Mouse (Mus musculus): ENCODE measurements around the gene Olfr1065.
"Not testable (repeated sequence)": the region's sequence is repeated elsewhere in the genome, so short reads cannot be mapped to it uniquely, and the experiment has no call there.

Olfr1065 gene

GRCm38 (mm10) chr2:86450491-86450890 lies at the start of gene Olfr1065:
Olfr1065 (minus strand) TSS chr2:86450591.
- DNase-seq (ENCODE audit: low read depth, low spot score): not testable (repeated sequence)

- no peak for DNase-seq (ENCODE audit: low read depth, low spot score)
Observed at GRCm38 (mm10) chr2:86487286-86487685, 36.9 kb upstream of the Olfr1065 start, which contains the start of gene Olfr228. Olfr228 (minus strand) TSS chr2:86487386.

GRCm38 (mm10) chr2:86464442-86465109 lies 14.2 kb upstream of the Olfr1065 start:
- DNase-seq (ENCODE audit: low read depth, low spot score): no peak

GRCm38 (mm10) chr2:86460434-86460833 lies 10.0 kb upstream of the Olfr1065 start:
- no peak for DNase-seq (ENCODE audit: low read depth, low spot score)

- DNase-seq (ENCODE audit: low read depth, low spot score): no peak
Observed at GRCm38 (mm10) chr2:86456169-86456568, 5.8 kb upstream of the Olfr1065 start, which contains the start of gene Olfr1066. Olfr1066 (minus strand) TSS chr2:86456269.

- DNase-seq (ENCODE audit: low read depth, low spot score): not testable (repeated sequence)
Observed at GRCm38 (mm10) chr2:86442101-86442500, 8.3 kb downstream of the Olfr1065 start.

- DNase-seq (ENCODE audit: low read depth, low spot score): not testable (repeated sequence)
Observed at GRCm38 (mm10) chr2:86428511-86428910, 21.9 kb downstream of the Olfr1065 start.

- not testable (repeated sequence) for DNase-seq (ENCODE audit: low read depth, low spot score)
Observed at GRCm38 (mm10) chr2:86426649-86427048, 23.7 kb downstream of the Olfr1065 start, which contains the start of gene Olfr1062. Olfr1062 (minus strand) TSS chr2:86426749.

GRCm38 (mm10) chr2:86413950-86414349 lies 36.4 kb downstream of the Olfr1065 start, which contains the start of gene Olfr1061:
Olfr1061 (minus strand) TSS chr2:86414050.
- DNase-seq (ENCODE audit: low read depth, low spot score): no peak

- no peak for DNase-seq (ENCODE audit: low read depth, low spot score)
Observed at GRCm38 (mm10) chr2:86395114-86395513, 55.3 kb downstream of the Olfr1065 start.
